Mouse (Mus musculus) A20 (cell line): Measurements from ENCODE around the gene Maml3.

Source experiments
- DNase-seq: peaks from one replicate; pipeline ENCODE4 v3.0.0-alpha.2; 2011; ENCODE audit warnings: low read depth, low spot score

The Maml3 gene

DNA sequence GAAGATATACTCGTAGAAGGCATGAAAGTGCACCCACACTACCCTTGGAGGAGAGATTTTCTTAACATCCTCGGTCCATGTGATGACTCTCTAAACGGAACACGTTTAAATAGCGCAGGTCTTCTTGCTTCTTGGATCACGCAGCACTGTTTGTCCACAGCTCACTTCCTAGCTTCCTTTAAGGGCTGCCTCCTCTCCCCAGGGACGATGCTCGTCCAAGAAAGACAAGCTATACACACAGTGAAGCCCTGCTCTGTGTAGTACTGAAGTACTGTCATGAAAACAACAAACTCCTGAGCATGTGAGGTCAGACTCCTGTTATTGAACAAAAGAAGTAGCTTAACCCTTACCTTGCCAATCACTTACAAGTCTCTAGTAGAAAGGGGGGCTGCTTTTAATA is 192.7 kb downstream of the Maml3 start:
- no peak for DNase-seq

DNA sequence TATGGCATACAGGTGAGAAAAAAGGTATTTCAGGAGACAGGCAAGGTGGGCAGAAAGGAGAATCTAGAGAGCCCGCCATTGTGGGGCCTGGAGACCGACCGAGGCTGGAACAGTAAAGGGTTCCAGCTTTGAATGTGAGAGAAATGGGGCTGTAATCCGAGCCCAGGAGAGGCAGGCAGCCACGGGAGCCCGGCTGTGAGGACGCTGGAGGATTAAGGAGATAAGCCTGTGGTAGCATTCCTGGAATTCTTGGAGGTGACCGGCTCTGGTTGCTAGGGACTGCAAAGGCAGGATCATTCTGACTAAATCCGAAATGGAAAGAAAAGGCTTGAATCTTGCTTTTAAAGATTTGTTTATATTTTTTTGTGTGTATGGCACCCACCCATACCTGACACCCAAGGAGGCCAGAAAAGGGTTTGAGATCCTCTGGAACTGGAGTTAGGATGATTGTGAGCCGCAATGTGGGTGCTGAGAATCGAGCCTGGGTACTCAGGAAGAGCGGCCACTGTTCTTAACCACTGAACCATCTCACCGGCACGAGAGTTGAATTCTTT is 196.4 kb downstream of the Maml3 start:
- DNase-seq: no peak

DNA sequence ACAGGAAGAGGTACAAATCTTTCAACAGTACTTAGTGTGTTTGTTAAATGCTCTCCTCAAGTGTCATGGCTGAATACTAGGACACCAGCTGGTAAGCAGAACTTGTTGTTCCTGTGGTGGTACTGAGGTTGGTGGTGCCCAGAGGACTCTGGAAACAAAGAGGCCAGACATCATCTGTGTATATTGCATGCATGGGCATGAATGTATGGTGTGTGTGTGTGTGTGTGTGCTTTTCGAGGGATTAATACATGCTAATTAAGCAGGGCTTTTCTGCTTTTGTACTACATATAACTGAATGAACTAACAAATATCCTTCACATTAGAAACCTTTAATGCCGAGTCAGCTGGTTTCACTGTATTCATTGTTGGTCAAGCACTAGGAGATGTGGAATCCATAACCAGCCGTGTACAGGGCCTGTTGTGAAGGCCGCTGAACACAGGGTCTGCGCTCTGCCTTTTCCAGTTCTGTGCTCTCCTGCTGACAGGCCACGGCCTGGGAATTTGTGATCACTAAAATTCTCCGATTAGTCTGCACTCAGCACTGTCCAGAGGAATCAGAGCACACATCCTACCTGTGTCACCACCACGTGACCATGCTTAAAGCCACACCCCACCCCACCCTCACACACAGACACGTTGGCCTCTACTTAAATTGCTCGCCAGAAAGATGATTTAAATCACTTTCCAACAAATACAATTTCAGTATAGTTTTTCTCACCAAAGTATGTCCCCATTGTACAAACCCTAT is 197.6 kb downstream of the Maml3 start:
- DNase-seq: no peak

GRCm38 (mm10) chr3:51905903-51906302 is 199.0 kb downstream of the Maml3 start:
- no peak for DNase-seq

DNA sequence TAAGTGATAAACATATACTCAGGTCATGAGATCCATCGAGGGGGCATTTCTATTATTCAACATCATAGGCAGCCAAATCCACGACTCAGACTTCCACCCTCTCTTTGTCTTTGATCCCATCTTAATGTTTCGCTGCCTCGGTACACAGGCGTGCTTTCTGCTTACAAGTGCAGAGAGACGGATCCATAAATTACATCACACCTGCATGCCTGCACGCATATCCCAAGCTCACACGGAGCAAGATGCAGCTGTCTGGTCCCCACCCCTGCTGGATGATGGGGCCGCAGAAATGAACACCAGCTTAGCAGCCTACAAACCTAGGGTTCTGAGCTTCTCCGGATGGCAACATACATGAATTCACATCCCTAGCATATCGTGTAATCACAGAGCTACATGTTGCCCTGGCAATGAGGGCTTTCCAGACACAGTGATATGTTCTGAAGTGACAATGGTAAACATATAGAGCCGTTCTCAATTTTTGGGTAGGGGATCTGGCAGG is 200.5 kb downstream of the Maml3 start:
- no peak for DNase-seq

- no peak for DNase-seq
Observed at GRCm38 (mm10) chr3:51901151-51901550, 203.7 kb downstream of the Maml3 start.

GRCm38 (mm10) chr3:51894514-51894913 is 210.4 kb downstream of the Maml3 start:
- peak; percentile 32 for DNase-seq

DNA sequence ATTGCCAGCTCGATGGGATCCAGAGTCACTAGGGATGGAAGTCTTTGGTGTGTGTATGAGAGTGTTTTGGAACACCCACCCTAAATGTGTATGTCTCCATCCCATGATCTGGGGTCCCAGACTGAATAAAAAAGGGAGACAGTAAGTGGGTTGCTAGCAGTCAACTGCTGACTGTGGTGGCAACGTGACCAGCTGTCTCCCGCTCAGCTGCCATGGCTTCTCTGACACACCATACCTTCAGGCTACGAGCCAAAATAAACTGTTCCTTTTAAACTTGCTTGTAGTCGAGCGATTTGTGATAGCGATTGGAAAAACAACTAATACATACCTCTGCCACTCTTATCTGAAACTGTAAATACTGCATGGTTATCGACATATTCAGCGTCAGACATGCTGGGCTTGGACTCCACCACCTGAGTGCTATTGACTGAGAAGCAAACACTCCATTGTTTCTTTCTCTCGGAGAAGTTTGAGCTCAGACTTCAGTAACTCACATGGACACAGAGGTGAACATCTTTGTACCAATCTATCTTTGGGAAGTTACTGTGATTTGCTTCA is 213.2 kb downstream of the Maml3 start:
- no peak for DNase-seq

DNA sequence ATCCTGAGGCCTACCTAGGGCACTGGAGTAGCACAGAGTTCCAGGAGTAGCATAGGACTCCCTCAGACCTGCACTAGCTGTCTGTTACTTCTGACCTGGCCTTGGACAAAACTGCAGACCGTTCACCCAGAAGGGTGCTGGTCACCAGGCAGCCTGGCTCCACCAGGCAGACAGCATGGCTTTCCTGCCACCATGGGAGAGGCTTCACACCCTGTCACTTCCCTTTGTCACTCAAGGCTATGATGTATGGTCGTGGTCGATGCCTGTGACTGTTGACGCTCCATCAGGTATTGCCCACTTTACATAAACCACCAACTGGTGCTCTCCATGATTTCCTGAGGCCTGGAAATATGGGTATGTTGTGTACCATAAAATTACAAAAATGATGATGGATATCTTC is 214.7 kb downstream of the Maml3 start:
- no peak for DNase-seq

- no peak for DNase-seq
Observed at GRCm38 (mm10) chr3:51889776-51890175, 215.1 kb downstream of the Maml3 start.

- DNase-seq: no peak
Observed at GRCm38 (mm10) chr3:51888662-51889433, 216.0 kb downstream of the Maml3 start.

DNA sequence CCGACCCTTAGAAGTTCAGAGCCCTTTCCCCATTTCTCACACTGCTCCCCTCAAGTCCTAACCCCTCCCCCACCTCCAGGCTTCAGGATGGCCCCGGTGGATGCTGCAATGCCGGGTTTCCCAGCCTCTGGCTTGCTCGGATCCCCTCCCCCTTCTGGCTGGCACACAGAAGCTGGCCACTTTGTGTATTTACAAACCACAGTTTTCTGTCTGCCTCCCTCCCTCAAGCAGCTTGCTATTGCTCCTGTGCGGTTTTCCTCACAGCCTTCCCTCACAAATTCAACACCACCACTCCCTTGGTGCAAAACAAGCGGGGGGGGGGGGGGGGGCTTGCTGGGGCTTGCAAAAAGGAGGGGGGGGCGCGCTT is 216.6 kb downstream of the Maml3 start:
- no peak for DNase-seq

DNA sequence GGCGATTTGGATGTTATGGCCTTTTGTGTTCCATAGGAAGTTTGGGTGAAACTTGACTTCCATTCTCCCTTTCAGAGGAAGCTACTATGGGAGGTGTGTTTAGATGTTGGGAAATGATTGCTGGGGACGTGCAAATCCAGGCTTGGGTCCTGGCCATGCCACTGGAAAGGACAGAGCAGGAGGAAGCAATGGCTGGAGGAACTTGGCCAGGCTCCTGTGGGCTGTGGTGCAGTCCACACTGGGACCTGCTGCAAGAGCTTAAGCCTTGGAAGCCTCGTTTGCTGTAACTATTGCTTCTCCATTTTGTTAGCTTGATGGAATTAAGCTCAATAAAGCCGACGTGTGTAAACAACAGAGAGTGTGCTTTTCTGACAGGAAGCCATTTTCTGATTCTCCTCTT is 219.0 kb downstream of the Maml3 start:
- no peak for DNase-seq

- no peak for DNase-seq
Observed at GRCm38 (mm10) chr3:51885487-51885886, 219.4 kb downstream of the Maml3 start.

- DNase-seq: no peak
Observed at GRCm38 (mm10) chr3:51881981-51882380, 222.9 kb downstream of the Maml3 start.

DNA sequence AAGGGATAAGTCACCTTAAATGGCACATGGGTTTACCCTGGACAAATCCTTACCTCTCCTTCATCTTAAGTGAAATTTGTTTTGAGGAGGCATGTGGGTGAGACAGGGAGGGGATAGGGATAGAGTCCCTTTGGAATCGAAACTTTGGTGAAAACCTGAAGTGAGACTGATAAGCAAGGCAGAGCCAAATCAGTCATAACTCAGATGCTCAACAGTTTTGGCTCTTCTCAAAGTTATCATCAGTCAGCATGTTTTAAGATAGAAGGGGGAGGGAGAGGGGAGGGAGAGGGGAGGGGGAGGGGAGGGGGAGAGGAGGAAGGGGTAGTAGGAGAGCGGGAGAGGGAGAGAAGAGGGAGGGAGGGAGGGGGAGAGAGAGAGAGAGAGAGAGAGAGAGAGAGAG is 223.5 kb downstream of the Maml3 start:
- DNase-seq: no peak

- no peak for DNase-seq
Observed at GRCm38 (mm10) chr3:51880506-51881036, 224.3 kb downstream of the Maml3 start.

- DNase-seq: no peak
Observed at GRCm38 (mm10) chr3:51879211-51879610, 225.7 kb downstream of the Maml3 start.

DNA sequence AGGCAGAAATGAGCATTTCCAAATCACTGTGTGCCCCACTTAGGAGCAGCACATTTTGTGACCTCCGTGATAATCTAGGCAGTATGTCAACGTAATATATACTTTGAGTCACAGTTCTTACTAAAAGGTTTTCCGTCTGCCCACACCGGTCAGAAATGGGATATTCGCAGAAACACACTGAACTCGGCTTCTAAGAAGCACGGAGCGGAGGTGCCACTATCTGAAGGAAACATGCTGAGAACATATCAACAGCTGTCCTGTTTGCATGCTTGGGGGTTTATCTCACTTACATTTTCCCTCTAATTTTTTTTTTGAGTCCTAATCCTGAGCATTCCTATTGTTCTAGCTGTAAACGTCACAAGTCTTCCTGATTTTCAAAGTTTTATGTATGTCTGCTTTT is 226.3 kb downstream of the Maml3 start:
- no peak for DNase-seq

GRCm38 (mm10) chr3:51876729-51877128 is 228.1 kb downstream of the Maml3 start:
- DNase-seq: no peak

- DNase-seq: no peak
Observed at GRCm38 (mm10) chr3:51875629-51876028, 229.2 kb downstream of the Maml3 start.

DNA sequence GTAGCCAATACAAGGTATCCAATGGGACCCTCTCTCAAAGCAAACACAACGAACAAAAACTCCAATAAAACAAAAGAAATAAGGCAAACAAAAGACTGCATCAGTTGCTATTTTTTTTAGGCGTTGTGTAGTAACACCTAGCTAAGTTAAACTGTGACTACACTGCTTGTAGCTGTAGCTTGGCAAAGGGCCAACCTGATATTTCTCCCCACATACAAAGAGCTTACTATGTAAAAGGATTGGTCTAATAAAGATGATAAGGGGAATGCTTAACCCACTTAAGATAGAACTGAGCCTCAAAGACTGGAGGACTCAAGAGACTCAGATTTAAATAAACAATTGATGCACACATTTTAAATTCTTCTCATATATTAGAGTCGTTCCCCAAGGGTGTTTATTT is 230.6 kb downstream of the Maml3 start:
- no peak for DNase-seq
